Mouse (Mus musculus) ES-Bruce4 (cell line): ENCODE data around the gene Cnga2. TPM values are rescaled to one million over a fixed set of nuclear protein-coding genes. Genes with fewer than 3 reads are reported as not detected.
"Not testable (repeated sequence)": the region's sequence is repeated elsewhere in the genome, so short reads cannot be mapped to it uniquely, and the experiment has no call there.

Source experiments
- H3K27ac ChIP-seq: 2 replicates; pipeline ENCODE4 v1.5.1; 2012; ENCODE audit warnings: low read length, inconsistent platforms; ENCODE audit not compliant: insufficient read depth
- H3K27me3 ChIP-seq: 2 replicates; pipeline ENCODE4 v1.6.1; 2012; ENCODE audit warnings: mild to moderate bottlenecking, low read length, inconsistent platforms; ENCODE audit not compliant: control insufficient read depth, poor library complexity, insufficient read depth, severe bottlenecking
- H3K36me3 ChIP-seq: 2 replicates; pipeline ENCODE4 v1.6.1; 2012; ENCODE audit warnings: inconsistent platforms, mild to moderate bottlenecking, low read length, moderate library complexity; ENCODE audit not compliant: control insufficient read depth, poor library complexity, insufficient read depth, severe bottlenecking
- H3K4me1 ChIP-seq: one replicate; pipeline ENCODE4 v1.8.1; 2011; ENCODE audit warnings: low read length; ENCODE audit not compliant: control insufficient read depth, insufficient read depth
- H3K4me3 ChIP-seq: 2 replicates; pipeline ENCODE4 v1.5.1; 2011; ENCODE audit warnings: low read depth, mild to moderate bottlenecking, low read length
- H3K9ac ChIP-seq: 2 replicates; pipeline ENCODE4 v1.6.1; 2012; ENCODE audit warnings: low read depth, mild to moderate bottlenecking, inconsistent platforms; ENCODE audit not compliant: poor library complexity, severe bottlenecking
- H3K9me3 ChIP-seq: replicated peaks from 2 replicates; pipeline ENCODE4 v1.6.1; 2012; ENCODE audit warnings: mild to moderate bottlenecking, low read length, inconsistent platforms; ENCODE audit not compliant: control insufficient read depth, poor library complexity, insufficient read depth, severe bottlenecking
- CTCF ChIP-seq: IDR thresholded peaks from one replicate; pipeline ENCODE4 v1.8.1; 2011; ENCODE audit warnings: low read depth, low read length
- EP300 ChIP-seq: IDR thresholded peaks from 2 replicates; pipeline ENCODE4 v1.6.1; 2011; ENCODE audit warnings: low read depth, low read length; ENCODE audit not compliant: insufficient read depth
- POLR2A ChIP-seq: IDR thresholded peaks from one replicate; pipeline ENCODE4 v1.8.1; 2011; ENCODE audit warnings: low read length; ENCODE audit not compliant: insufficient read depth
- polyA plus RNA-seq: library from polyadenylated mRNA; stranded (reverse); fragments of >200 nt; gene quantifications from 2 replicates; pipeline ENCODE4 v1.2.4, GENCODE M21; 2011; ENCODE audit warnings: low read depth; ENCODE audit not compliant: missing spikeins, insufficient read depth, insufficient read length

The Cnga2 gene
- polyA plus RNA-seq, 1 experiment, result not detected

- no peak overlapping the region for H3K4me3 ChIP-seq
Measured at GRCm38 (mm10) chrX:71968816-71969215, 22.8 kb upstream of the Cnga2 start.

GRCm38 (mm10) chrX:71971325-71971724 is 20.3 kb upstream of the Cnga2 start:
- TF ChIP-seq POLR2A (no peak), CTCF (no peak), EP300 (no peak)
- Histone ChIP-seq H3K27me3 (no peaks in the 10 kb centered on the region), H3K36me3 (no peaks in the 10 kb centered on the region), H3K9ac (no peak overlapping the region), H3K4me3 (no peak overlapping the region), H3K27ac (no peak overlapping the region), H3K4me1 (no peaks in the 10 kb centered on the region), H3K9me3 (no peaks in the 10 kb centered on the region)

More at GRCm38 (mm10) chrX:71968816-71969215, 22.8 kb upstream of the Cnga2 start:
- Histone ChIP-seq H3K27me3 (no peaks in the 10 kb centered on the region), H3K9me3 (no peaks in the 10 kb centered on the region), H3K4me1 (no peaks in the 10 kb centered on the region), H3K36me3 (no peaks in the 10 kb centered on the region), H3K9ac (no peak overlapping the region), H3K27ac (no peak overlapping the region)
- TF ChIP-seq EP300 (no peak), CTCF (no peak), POLR2A (no peak)

- H3K4me3 ChIP-seq, result no peak within 1 kb of the TSS
- H3K9ac ChIP-seq, result no peak within 1 kb of the TSS
- no peak within 1 kb of the TSS for H3K27ac ChIP-seq
- no peak for TF ChIP-seq POLR2A
- no peak for TF ChIP-seq EP300
- no peak for TF ChIP-seq CTCF
- H3K36me3 ChIP-seq, result no peaks in the 10 kb centered on the region
- H3K9me3 ChIP-seq, result no peaks in the 10 kb centered on the region
- H3K4me1 ChIP-seq, result no peaks in the 10 kb centered on the region
- no peaks in the 10 kb centered on the region for H3K27me3 ChIP-seq
Measured at GRCm38 (mm10) chrX:71972686-71973085, 19.0 kb upstream of the Cnga2 start, which contains the start of gene Fate1. Fate1 (plus strand) TSS chrX:71972986.

- not testable (repeated sequence) for H3K9ac ChIP-seq, H3K36me3 ChIP-seq, H3K9me3 ChIP-seq, H3K27ac ChIP-seq, H3K4me1 ChIP-seq, H3K4me3 ChIP-seq, H3K27me3 ChIP-seq
Measured at GRCm38 (mm10) chrX:71977681-71978080, 14.0 kb upstream of the Cnga2 start.

GRCm38 (mm10) chrX:71980443-71980842 is 11.2 kb upstream of the Cnga2 start:
- Histone ChIP-seq H3K9ac (no peak overlapping the region), H3K27me3 (no peaks in the 10 kb centered on the region), H3K4me1 (no peaks in the 10 kb centered on the region), H3K4me3 (no peak overlapping the region), H3K36me3 (no peaks in the 10 kb centered on the region), H3K27ac (no peak overlapping the region), H3K9me3 (no peaks in the 10 kb centered on the region)
- no peak for TF ChIP-seq CTCF
- TF ChIP-seq EP300, result no peak
- TF ChIP-seq POLR2A, result no peak

- no peaks in the 10 kb centered on the region for H3K27me3 ChIP-seq
- TF ChIP-seq POLR2A (no peak), EP300 (no peak), CTCF (no peak)
- no peak overlapping the region for H3K4me3 ChIP-seq
- no peaks in the 10 kb centered on the region for H3K9me3 ChIP-seq
- no peak overlapping the region for H3K27ac ChIP-seq
- no peaks in the 10 kb centered on the region for H3K4me1 ChIP-seq
- no peaks in the 10 kb centered on the region for H3K36me3 ChIP-seq
- no peak overlapping the region for H3K9ac ChIP-seq
Measured at GRCm38 (mm10) chrX:71981322-71981721, 10.3 kb upstream of the Cnga2 start.

GRCm38 (mm10) chrX:71983205-71983604 is 8.4 kb upstream of the Cnga2 start:
- TF ChIP-seq CTCF, result no peak
- no peak for TF ChIP-seq POLR2A
- no peak for TF ChIP-seq EP300
- no peaks in the 10 kb centered on the region for H3K9me3 ChIP-seq
- H3K36me3 ChIP-seq, result no peaks in the 10 kb centered on the region
- no peaks in the 10 kb centered on the region for H3K4me1 ChIP-seq
- no peaks in the 10 kb centered on the region for H3K27me3 ChIP-seq
- no peak overlapping the region for H3K27ac ChIP-seq
- H3K4me3 ChIP-seq, result no peak overlapping the region
- H3K9ac ChIP-seq, result no peak overlapping the region
